Mouse (Mus musculus): ENCODE results near the gene Zfp428. TPM values are rescaled to one million over a fixed set of nuclear protein-coding genes. Genes with fewer than 3 reads are reported as not detected.
"Not testable (repeated sequence)": the region's sequence is repeated elsewhere in the genome, so short reads cannot be mapped to it uniquely, and the experiment has no call there.

The Zfp428 gene
- total RNA-seq, 1 experiment = 114 TPM

DNA sequence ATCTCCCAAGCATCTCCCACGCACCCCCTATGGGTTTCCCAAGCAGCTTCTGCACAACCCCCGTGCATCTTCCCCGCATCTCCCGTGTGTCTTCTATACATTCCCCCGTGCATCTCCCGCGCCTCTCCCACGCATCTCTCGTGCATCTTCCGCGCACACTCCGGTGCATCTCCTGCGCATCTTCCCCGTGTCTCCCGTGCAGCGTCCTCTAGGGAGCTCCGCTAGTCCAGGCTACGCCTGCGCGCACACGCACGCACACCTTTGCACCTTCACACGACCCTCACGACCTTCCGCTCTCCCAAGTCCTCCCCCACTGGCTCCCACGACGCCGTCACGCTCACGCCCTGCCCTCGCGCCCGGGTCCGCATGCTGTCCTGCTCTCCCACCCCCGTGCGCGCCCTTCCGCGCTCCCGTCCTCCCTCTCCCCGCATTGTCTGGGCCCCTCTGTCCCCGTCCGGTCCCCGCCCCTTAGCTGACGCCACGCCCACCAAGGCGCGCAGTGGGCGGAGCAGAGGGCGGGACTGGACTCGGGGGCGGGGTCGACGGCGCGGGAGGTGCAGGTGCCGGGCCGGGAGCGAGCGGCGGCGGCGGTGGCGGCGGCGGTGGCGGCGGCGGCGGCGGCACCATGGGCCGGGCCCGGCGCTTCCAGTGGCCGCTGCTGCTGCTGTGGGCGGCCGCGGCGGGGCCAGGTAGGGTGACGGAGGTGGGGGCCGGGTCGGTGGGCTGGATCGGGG, 25.2 kb upstream of the Zfp428 start, which contains the start of gene Cadm4:
Gene Cadm4, plus strand, starts transcription at position 550 of the 734 bp plus-strand sequence.
- no peak for TF ChIP-seq HCFC1 (IDR thresholded peaks at IDR 0.05; ENCODE audit: borderline replicate concordance, insufficient read depth, low read length)
- TF ChIP-seq MAFK (IDR thresholded peaks at IDR 0.05; ENCODE audit: insufficient read depth, low read depth, low read length) = no peak
- no peak for TF ChIP-seq ZC3H11A (IDR thresholded peaks at IDR 0.05; ENCODE audit: borderline replicate concordance, low read depth, low read length)
- TF ChIP-seq CHD2 (IDR thresholded peaks at IDR 0.05; ENCODE audit: low read depth, low read length) = no peak
- no peak for TF ChIP-seq ZNF384 (IDR thresholded peaks at IDR 0.05; ENCODE audit: low read depth, low read length)
- in situ Hi-C loops (cut with MboI; ENCODE audit: low sequenced_read_pairs in 2 of 2, unreplicated experiment in 2 of 2) = no loop called here
- Histone ChIP-seq H3K4me1 (ENCODE audit: control insufficient read depth in 2 of 2, insufficient read depth in 2 of 2, low read length in 2 of 2, poor library complexity in 1 of 2) (peaks cover 0 to under 1% of the 10 kb centered on the region in 2 experiments; a peak in 1 of 4 replicates), H3K9me3 (ENCODE audit: control insufficient read depth, insufficient read depth, low read depth, low read length) (no peaks in the 10 kb centered on the region), H3K4me3 (ENCODE audit: insufficient read depth in 1 of 2, low read depth in 1 of 2, low read length in 2 of 2, poor library complexity in 1 of 2, severe bottlenecking in 1 of 2) (peak within 1 kb of the TSS; percentile 85 to 86), H3K9ac (ENCODE audit: insufficient read depth, low read depth, low read length, poor library complexity, severe bottlenecking) (peak within 1 kb of the TSS; percentile 59), H3K27ac (ENCODE audit: insufficient read depth, low read depth, low read length, poor library complexity, severe bottlenecking) (no peak within 1 kb of the TSS), H3K36me3 (ENCODE audit: control insufficient read depth, insufficient read depth, low read length, poor library complexity, severe bottlenecking) (no peaks in the 10 kb centered on the region)
- DNase-seq (ENCODE audit: low read depth, low spot score) = peak; percentile 70

DNA sequence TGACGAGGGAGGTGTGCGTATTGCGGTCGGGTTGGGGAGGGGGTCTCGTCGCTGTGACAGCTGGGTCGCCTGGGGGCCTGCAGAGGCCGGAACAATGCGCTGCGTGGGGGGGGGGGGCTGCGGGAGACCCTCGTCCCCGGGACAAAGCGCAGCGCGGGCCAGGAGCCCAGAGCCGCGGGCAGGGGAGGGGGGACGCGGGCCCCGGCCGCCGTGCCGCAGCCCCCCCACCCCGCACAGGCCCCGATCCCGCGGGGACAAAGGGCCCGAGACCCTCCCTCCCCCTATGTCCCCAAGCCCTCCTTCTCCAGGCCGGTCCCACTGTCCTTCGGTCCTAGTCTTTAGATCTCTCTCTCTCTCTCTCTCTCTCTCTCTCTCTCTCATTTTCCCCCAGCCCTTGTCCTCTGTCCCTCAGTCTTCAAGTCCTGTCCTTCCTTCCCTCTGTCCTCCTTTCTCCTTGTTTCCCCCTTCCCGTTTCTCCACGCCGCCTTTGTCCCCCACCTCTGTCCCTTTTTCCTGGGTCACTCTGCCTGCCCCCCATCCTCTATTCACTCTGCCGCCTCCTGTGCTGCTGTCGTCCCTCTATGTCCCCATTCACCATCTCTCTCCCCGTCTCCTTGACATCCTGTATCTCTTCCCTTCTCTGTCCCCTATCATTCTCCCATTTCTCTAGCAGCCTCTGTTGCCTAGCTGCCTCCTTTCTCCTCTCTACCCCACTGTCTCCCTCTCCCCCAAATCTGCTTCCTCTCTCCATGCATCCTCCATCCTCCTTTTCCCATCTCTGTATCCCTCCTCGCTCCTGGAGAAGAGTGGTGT, 24.4 kb upstream of the Zfp428 start:
- H3K9me3 ChIP-seq (ENCODE audit: control insufficient read depth, insufficient read depth, low read depth, low read length) = no peaks in the 10 kb centered on the region
- H3K4me1 ChIP-seq (ENCODE audit: control insufficient read depth in 2 of 2, insufficient read depth in 2 of 2, low read length in 2 of 2, poor library complexity in 1 of 2) = peaks cover 0 to 7% of the 10 kb centered on the region in 2 experiments; a peak in 1 of 4 replicates
- peak overlapping the region; percentile 37; the same call in 1 of the 2 replicates for H3K9ac ChIP-seq (ENCODE audit: insufficient read depth, low read depth, low read length, poor library complexity, severe bottlenecking)
- peak overlapping the region; percentile 85 to 86 for H3K4me3 ChIP-seq (ENCODE audit: insufficient read depth in 1 of 2, low read depth in 1 of 2, low read length in 2 of 2, poor library complexity in 1 of 2, severe bottlenecking in 1 of 2)
- no peaks in the 10 kb centered on the region for H3K36me3 ChIP-seq (ENCODE audit: control insufficient read depth, insufficient read depth, low read length, poor library complexity, severe bottlenecking)
- in situ Hi-C loops (cut with MboI; ENCODE audit: low sequenced_read_pairs in 2 of 2, unreplicated experiment in 2 of 2) = no loop called here
- no peak for TF ChIP-seq ZC3H11A (IDR thresholded peaks at IDR 0.05; ENCODE audit: borderline replicate concordance, low read depth, low read length)
- no peak for TF ChIP-seq HCFC1 (IDR thresholded peaks at IDR 0.05; ENCODE audit: borderline replicate concordance, insufficient read depth, low read length)
- no peak for TF ChIP-seq MAFK (IDR thresholded peaks at IDR 0.05; ENCODE audit: insufficient read depth, low read depth, low read length)
- TF ChIP-seq CHD2 (IDR thresholded peaks at IDR 0.05; ENCODE audit: low read depth, low read length) = no peak
- TF ChIP-seq ZNF384 (IDR thresholded peaks at IDR 0.05; ENCODE audit: low read depth, low read length) = no peak
- no peak for DNase-seq (ENCODE audit: low read depth, low spot score)
- no peak overlapping the region for H3K27ac ChIP-seq (ENCODE audit: insufficient read depth, low read depth, low read length, poor library complexity, severe bottlenecking)

DNA sequence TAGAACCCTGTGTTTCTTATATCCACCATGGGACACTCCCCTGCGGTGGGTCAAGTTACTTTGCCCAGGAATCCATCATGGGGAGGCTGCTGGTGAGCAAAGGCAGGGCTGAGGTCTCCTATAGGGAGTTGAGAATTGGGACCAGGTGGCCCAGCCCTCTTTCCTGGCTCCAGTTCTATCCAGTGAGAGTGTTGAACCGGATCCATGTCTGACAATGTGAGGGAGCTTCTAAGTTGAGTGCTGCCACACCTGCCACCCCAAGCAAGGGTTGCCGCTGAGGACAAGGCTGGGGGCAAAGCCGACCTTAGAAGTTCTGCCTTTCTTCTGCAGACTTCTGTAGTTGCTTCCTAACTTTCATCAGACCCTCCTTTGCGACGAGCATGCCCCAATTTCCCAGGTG, 23.5 kb upstream of the Zfp428 start:
- H3K36me3 ChIP-seq (ENCODE audit: control insufficient read depth, insufficient read depth, low read length, poor library complexity, severe bottlenecking); in situ Hi-C loops (cut with MboI; ENCODE audit: low sequenced_read_pairs in 2 of 2, unreplicated experiment in 2 of 2); H3K9ac ChIP-seq (ENCODE audit: insufficient read depth, low read depth, low read length, poor library complexity, severe bottlenecking); H3K9me3 ChIP-seq (ENCODE audit: control insufficient read depth, insufficient read depth, low read depth, low read length); H3K27ac ChIP-seq (ENCODE audit: insufficient read depth, low read depth, low read length, poor library complexity, severe bottlenecking); H3K4me1 ChIP-seq (ENCODE audit: control insufficient read depth in 2 of 2, insufficient read depth in 2 of 2, low read length in 2 of 2, poor library complexity in 1 of 2); DNase-seq (ENCODE audit: low read depth, low spot score); H3K4me3 ChIP-seq (ENCODE audit: insufficient read depth in 1 of 2, low read depth in 1 of 2, low read length in 2 of 2, poor library complexity in 1 of 2, severe bottlenecking in 1 of 2): not testable (repeated sequence)

DNA sequence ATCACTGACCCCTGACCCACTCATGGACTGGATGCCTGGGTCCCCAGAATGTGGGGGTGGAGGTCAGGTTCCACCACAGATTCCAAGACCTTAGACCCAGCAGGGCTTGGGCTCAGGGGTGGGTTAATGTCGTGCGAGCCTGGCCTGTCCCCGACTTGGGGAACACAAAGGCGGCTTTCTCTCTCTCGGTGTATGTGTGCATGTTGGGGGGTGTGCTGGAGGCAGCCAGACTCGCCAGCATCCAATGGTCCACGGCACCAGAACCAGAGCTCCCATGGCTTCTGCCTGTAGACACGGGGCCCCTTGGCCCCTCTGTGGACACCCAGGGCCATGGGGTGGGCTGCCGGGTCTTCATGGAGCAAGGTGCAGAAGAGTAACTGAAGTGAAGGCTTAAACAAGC, 21.3 kb upstream of the Zfp428 start:
- Histone ChIP-seq H3K27ac (ENCODE audit: insufficient read depth, low read depth, low read length, poor library complexity, severe bottlenecking) (no peak overlapping the region), H3K36me3 (ENCODE audit: control insufficient read depth, insufficient read depth, low read length, poor library complexity, severe bottlenecking) (no peaks in the 10 kb centered on the region), H3K4me1 (ENCODE audit: control insufficient read depth in 2 of 2, insufficient read depth in 2 of 2, low read length in 2 of 2, poor library complexity in 1 of 2) (peaks cover 0 to 8% of the 10 kb centered on the region in 2 experiments; a peak in 1 of 4 replicates), H3K9me3 (ENCODE audit: control insufficient read depth, insufficient read depth, low read depth, low read length) (no peaks in the 10 kb centered on the region), H3K9ac (ENCODE audit: insufficient read depth, low read depth, low read length, poor library complexity, severe bottlenecking) (no peak overlapping the region), H3K4me3 (ENCODE audit: insufficient read depth in 1 of 2, low read depth in 1 of 2, low read length in 2 of 2, poor library complexity in 1 of 2, severe bottlenecking in 1 of 2) (no peak overlapping the region)
- DNase-seq (ENCODE audit: low read depth, low spot score) = no peak
- TF ChIP-seq ZC3H11A (IDR thresholded peaks at IDR 0.05; ENCODE audit: borderline replicate concordance, low read depth, low read length) = no peak
- no peak for TF ChIP-seq CHD2 (IDR thresholded peaks at IDR 0.05; ENCODE audit: low read depth, low read length)
- no peak for TF ChIP-seq ZNF384 (IDR thresholded peaks at IDR 0.05; ENCODE audit: low read depth, low read length)
- TF ChIP-seq HCFC1 (IDR thresholded peaks at IDR 0.05; ENCODE audit: borderline replicate concordance, insufficient read depth, low read length) = no peak
- TF ChIP-seq MAFK (IDR thresholded peaks at IDR 0.05; ENCODE audit: insufficient read depth, low read depth, low read length) = no peak
- in situ Hi-C loops (cut with MboI; ENCODE audit: low sequenced_read_pairs in 2 of 2, unreplicated experiment in 2 of 2) = no loop called here

Measured in ES-E14 (cell line).